Mouse (Mus musculus) kidney, postnatal 0 days (tissue): ENCODE data around the gene Pias4. TPM values are rescaled to one million over a fixed set of nuclear protein-coding genes. Genes with fewer than 3 reads are reported as not detected.

ENCODE experiments used
- ATAC-seq: fragments of 200-750 bp; cut with Nextera tagmentation; replicated peaks from 2 replicates; pipeline ENCODE4 v1.8.0; 2017; ENCODE audit warnings: low read depth, moderate number of reproducible peaks, moderate TSS enrichment, moderate library complexity; ENCODE audit not compliant: low FRiP score
- DNase-seq: peaks from one replicate; pipeline ENCODE4 v3.0.0-alpha.2; 2016; ENCODE audit warnings: low spot score
- H3K27ac ChIP-seq: fragments of 300-500 bp; sonication (generic); 2 replicates; pipeline ENCODE4 v1.5.1; 2014; ENCODE audit warnings: mild to moderate bottlenecking
- H3K27me3 ChIP-seq: fragments of 300-500 bp; sonication (generic); 2 replicates; pipeline ENCODE4 v1.6.1; 2014; ENCODE audit warnings: low read length, mixed read lengths; ENCODE audit not compliant: insufficient read depth
- H3K36me3 ChIP-seq: fragments of 300-500 bp; sonication (generic); 2 replicates; pipeline ENCODE4 v1.6.1; 2014; ENCODE audit warnings: low read length, mixed read lengths; ENCODE audit not compliant: insufficient read depth
- H3K4me1 ChIP-seq: fragments of 300-500 bp; sonication (generic); replicated peaks from 2 replicates; pipeline ENCODE4 v1.6.1; 2014; ENCODE audit warnings: antibody characterized with exemption, low read length, mixed read lengths; ENCODE audit not compliant: insufficient read depth
- H3K4me2 ChIP-seq: fragments of 300-500 bp; sonication (generic); 2 replicates; pipeline ENCODE4 v1.6.1; 2014; ENCODE audit warnings: mild to moderate bottlenecking, low read length, moderate library complexity, mixed read lengths
- H3K4me3 ChIP-seq: fragments of 300-500 bp; sonication (generic); replicated peaks from 2 replicates; pipeline ENCODE4 v1.5.1; 2014; ENCODE audit warnings: low read depth, low read length
- H3K9ac ChIP-seq: fragments of 300-500 bp; sonication (generic); 2 replicates; pipeline ENCODE4 v1.6.1; 2014; ENCODE audit warnings: low read depth, low read length
- H3K9me3 ChIP-seq: fragments of 300-500 bp; sonication (generic); replicated peaks from 2 replicates; pipeline ENCODE4 v1.6.1; 2016; ENCODE audit warnings: low read length, inconsistent platforms, mixed read lengths
- CTCF ChIP-seq: IDR thresholded peaks from 2 replicates; pipeline ENCODE4 v1.5.1; 2016; ENCODE audit warnings: antibody characterized with exemption, low read depth, mild to moderate bottlenecking, moderate library complexity
- WGBS: fragments of 180-500 bp; shearing (Covaris S2); extraction: QIAGEN DNeasy Blood & Tissue Kit; methylation state at CpG from one replicate; pipeline ENCODE4 v1.1.7; 2014; 5-methylcytosine and 5-hydroxymethylcytosine counted together
- polyA plus RNA-seq: library from polyadenylated mRNA; unstranded; fragments of >200 nt; fragmentation: Nextera tagmentation; extraction: Ambion mirVana; gene quantifications from 2 replicates; pipeline ENCODE4 v1.2.1, GENCODE M21; 2015

Pias4 gene
- polyA plus RNA-seq, 1 experiment from 2014 or later: 28.4 TPM

DNA sequence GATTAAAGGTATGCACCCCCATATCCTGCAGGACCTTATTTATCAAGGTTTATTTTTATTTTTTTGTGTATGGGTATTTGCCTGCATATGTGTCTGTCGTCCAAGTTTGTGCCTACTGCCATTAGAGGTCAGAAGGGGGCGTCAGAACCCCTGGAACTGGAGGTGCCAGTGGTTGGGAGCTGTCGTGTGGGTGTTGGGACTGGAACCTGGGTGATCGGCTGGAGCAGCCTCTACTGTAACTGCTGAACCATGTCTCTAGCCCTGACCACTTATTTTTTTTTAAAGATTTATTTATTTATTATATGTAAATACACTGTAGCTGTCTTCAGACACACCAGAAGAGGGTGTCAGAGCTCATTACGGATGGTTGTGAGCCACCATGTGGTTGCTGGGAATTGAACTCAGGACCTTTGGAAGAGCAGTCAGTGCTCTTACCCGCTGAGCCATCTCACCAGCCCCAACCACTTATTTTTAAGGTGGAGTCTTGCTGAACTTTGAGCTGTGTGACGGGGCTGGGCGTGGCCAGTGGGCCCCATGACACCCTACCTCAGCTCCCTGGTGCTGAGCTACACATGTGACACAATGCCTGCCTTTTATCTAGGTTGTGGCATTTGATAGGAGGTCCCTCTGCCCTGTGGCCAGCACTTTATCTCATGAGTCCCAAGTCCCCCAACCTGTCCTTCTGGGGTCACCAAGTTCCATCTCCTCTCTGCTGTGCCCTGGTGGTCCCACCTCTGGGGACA, 35.4 kb upstream of the Pias4 start:
- no peak overlapping the region for H3K4me3 ChIP-seq
- no peak for TF ChIP-seq CTCF
- H3K27me3 ChIP-seq: no peaks in the 10 kb centered on the region
- no peaks in the 10 kb centered on the region for H3K36me3 ChIP-seq
- H3K4me2 ChIP-seq: no peak overlapping the region
- no peak for DNase-seq
- no peak overlapping the region for H3K9ac ChIP-seq
- WGBS: 66% methylated on average over 8 of the region's 8 CpGs
- H3K27ac ChIP-seq: no peak overlapping the region
- ATAC-seq: peak; percentile 35; the same call in 1 of the 2 replicates
- no peaks in the 10 kb centered on the region for H3K9me3 ChIP-seq
- no peaks in the 10 kb centered on the region for H3K4me1 ChIP-seq

DNA sequence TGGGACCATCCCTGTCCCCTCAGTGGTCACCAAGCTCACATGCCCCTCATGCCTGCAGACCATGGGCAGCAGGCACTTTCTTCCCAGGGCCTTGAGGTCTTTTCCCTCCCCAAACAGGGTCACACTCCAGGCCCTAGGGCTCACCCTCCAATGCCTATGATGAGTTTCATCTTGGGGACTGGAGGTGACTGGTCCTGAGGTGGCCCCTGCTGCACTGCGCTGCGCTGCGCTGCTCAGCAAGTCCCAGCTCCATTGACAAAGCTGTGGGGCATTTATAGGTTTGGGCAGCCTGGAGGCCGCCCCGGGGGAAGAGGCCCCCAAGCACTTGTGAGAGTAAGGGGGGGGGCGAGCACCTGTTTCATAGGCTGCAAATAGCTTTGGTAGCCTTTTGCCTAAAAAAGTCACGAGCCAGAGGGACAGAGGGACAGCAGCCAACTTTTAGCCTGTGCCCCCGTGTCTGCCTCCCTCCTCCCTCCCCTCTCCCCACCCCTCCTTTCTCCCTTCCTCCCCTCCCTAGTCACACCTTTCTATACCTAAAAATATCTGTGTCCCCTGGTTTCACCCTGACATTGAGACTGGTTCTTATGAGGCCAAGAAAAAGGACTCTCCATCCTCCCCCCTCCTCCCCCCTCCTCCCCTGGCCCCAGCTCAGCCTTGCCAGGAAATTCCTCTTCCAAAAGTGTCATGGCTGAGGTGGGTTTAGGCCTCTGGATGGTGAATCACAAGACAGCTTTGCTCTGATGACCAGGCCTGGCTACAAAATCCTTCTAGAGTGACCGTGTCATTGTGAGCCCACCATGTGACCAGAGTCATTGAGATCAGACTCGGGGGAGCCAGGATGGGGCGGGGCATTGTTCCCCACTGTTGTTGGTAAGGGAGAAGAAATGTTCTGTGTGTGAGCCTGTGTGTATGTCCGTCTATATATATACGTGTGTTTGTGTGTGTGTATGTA, 34.4 kb upstream of the Pias4 start, which contains the start of gene Nmrk2:
TSS of gene Nmrk2 (minus strand) at position 245 of the 952 bp plus-strand sequence.
- Histone ChIP-seq H3K27ac (no peak within 1 kb of the TSS), H3K9ac (no peak within 1 kb of the TSS)
- DNase-seq: no peak

DNA sequence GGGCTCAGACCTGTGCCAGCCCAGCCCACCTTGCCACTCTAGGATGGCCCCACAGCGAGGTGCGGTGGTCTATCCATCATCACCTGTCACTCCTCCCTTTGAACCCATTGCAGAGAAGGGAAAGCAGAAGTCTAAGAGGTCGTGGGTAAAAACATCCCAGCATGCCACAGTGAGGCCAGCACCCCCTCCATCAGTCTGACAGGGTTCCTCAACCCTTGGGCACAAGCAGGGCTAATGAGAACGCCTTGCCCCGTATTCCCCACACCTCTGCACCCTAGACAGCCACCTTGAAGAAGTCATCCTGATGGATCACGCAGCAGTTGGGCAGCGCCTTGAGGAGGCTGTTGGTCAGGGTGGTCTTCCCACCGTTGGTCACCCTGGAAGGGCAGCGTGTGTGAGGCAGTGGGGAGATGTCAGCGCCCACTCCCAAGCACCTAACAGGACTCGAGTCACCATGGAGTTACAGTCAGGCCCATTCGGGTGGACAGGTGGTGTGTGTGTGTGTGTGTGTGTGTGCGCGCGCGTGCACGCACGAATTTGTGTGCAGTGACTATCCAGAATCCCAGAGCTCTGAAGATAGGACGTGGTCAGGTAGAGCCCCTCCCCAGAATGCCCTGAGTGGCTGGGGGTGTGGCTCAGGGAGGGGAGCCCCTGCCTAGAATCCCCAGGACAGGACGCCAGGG, 33.0 kb upstream of the Pias4 start:
- Histone ChIP-seq H3K4me1 (no peaks in the 10 kb centered on the region), H3K36me3 (no peaks in the 10 kb centered on the region), H3K4me3 (no peak overlapping the region), H3K9me3 (no peaks in the 10 kb centered on the region), H3K9ac (no peak overlapping the region), H3K27ac (no peak overlapping the region), H3K4me2 (no peak overlapping the region), H3K27me3 (0 out of 2 replicates have a peak, but pooled peaks cover 4% of the 10 kb centered on the region)
- WGBS: 76% methylated on average over 20 of the region's 20 CpGs
- ATAC-seq: no peak
- no peak for DNase-seq
- no peak for TF ChIP-seq CTCF

More for the DNA sequence above, 34.4 kb upstream of the Pias4 start, which contains the start of gene Nmrk2:
- H3K4me2 ChIP-seq: no peak within 1 kb of the TSS
- no peak for TF ChIP-seq CTCF
- H3K9me3 ChIP-seq: no peaks in the 10 kb centered on the region
- ATAC-seq: no peak
- H3K4me3 ChIP-seq: no peak within 1 kb of the TSS
- 63% methylated on average over 13 of the region's 13 CpGs for WGBS
- H3K36me3 ChIP-seq: no peaks in the 10 kb centered on the region
- H3K27me3 ChIP-seq: 0 out of 2 replicates have a peak, but pooled peaks cover 4% of the 10 kb centered on the region
- no peaks in the 10 kb centered on the region for H3K4me1 ChIP-seq

DNA sequence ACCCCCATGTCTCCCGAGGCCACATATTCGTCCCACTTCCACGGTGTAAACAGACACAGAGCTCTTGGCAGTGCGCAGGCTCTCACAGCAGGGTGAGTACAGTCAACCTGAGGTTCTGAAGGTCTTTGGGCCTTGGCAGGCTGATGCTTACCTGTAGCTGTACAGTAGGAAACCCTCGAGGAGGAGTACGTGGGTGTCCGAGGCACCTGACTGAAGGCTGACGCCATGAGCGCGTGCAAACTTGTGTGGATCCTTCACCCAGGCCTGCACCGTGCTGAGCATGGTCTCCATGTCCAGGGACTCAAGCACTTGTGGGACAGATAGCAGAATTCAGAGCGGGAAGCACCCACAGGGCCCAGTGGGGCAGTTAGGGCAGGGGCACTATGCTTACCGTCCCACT, 32.4 kb upstream of the Pias4 start:
- TF ChIP-seq CTCF: no peak
- H3K9me3 ChIP-seq: no peaks in the 10 kb centered on the region
- DNase-seq (no peak), ATAC-seq (no peak)
- no peak overlapping the region for H3K4me3 ChIP-seq
- no peak overlapping the region for H3K27ac ChIP-seq
- WGBS: 84% methylated on average over 13 of the region's 13 CpGs
- no peak overlapping the region for H3K4me2 ChIP-seq
- no peaks in the 10 kb centered on the region for H3K4me1 ChIP-seq
- no peaks in the 10 kb centered on the region for H3K36me3 ChIP-seq
- H3K9ac ChIP-seq: no peak overlapping the region
- 0 out of 2 replicates have a peak, but pooled peaks cover 6% of the 10 kb centered on the region for H3K27me3 ChIP-seq

DNA sequence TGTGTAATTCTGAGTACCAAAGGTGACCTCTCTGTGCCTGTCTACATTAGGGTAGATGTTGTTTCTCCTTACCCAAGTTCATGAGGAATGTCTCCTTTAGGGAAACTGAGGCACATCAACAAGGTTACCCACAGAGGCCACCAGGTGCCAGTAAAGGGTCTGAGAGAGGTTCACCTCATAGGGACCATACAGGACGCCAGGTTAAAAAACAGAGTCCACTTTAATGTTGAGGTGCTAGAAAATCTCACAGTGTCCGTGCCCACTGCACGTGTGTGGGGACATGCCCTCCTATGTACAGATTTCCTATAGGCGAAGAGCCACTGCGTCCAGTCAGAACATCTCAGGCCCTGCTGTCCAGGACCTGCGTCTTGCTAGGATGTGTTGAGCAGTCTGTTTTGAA, 31.3 kb upstream of the Pias4 start:
- Histone ChIP-seq H3K27ac (no peak overlapping the region), H3K4me1 (no peaks in the 10 kb centered on the region), H3K9ac (no peak overlapping the region), H3K36me3 (no peaks in the 10 kb centered on the region), H3K9me3 (no peaks in the 10 kb centered on the region), H3K27me3 (0 out of 2 replicates have a peak, but pooled peaks cover 18% of the 10 kb centered on the region), H3K4me3 (no peak overlapping the region), H3K4me2 (no peak overlapping the region)
- no peak for TF ChIP-seq CTCF
- DNase-seq: no peak
- whole genome bisulfite sequencing: 87% methylated on average over 6 of the region's 6 CpGs
- no peak for ATAC-seq

DNA sequence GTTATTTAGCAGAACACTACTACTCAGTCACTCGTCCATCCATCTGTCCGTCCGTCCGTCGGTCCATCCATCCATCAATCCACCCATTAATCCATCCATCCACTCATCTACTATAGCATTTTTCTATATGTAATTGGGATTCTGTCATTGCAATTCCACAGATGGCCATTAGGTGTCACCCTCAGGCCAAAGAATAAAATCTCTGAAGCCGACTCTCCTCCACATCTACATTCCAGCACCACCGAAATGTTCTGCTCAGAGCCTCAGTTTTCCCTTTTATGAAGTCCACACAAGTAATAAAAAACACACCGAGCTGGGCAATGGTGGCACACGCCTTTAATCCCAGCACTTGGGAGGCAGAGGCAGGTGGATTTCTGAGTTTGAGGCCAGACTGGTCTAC, 30.5 kb upstream of the Pias4 start:
- H3K27ac ChIP-seq: no peak overlapping the region
- peak; percentile 84 for DNase-seq
- under 1% methylated on average over 9 of the region's 9 CpGs for whole genome bisulfite sequencing
- H3K4me1 ChIP-seq: no peaks in the 10 kb centered on the region
- peak; percentile 88 for TF ChIP-seq CTCF
- no peak overlapping the region for H3K9ac ChIP-seq
- no peaks in the 10 kb centered on the region for H3K36me3 ChIP-seq
- H3K27me3 ChIP-seq: 0 out of 2 replicates have a peak, but pooled peaks cover 21% of the 10 kb centered on the region
- no peak overlapping the region for H3K4me3 ChIP-seq
- no peak overlapping the region for H3K4me2 ChIP-seq
- H3K9me3 ChIP-seq: no peaks in the 10 kb centered on the region
- ATAC-seq: no peak
